Mouse (Mus musculus): Measurements from ENCODE around the gene Olfr131.
"Not testable (repeated sequence)": the region's sequence is repeated elsewhere in the genome, so short reads cannot be mapped to it uniquely, and the experiment has no call there.

The Olfr131 gene

DNA sequence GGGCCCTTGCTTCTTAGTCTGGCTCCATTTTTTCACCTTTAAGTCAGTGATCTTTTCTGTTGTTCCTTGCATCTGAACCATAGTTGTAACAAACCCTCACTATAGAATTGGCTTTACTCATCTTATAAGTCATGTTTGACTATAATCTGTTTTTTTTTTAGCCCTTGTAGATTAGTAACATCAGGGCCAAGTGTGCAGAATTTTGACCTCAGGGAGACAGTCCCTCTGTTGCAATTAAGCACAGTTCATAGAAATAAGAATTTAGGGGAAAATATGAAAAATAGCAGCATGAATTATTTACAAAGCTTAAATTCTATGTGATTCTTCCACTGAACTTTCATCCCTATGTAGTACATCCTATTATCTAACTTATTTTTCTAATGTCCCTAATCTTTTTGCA is at the start of gene Olfr131:
Gene Olfr131, minus strand, starts transcription at position 101 of the 400 bp plus-strand sequence.
- DNase-seq = no peak

DNA sequence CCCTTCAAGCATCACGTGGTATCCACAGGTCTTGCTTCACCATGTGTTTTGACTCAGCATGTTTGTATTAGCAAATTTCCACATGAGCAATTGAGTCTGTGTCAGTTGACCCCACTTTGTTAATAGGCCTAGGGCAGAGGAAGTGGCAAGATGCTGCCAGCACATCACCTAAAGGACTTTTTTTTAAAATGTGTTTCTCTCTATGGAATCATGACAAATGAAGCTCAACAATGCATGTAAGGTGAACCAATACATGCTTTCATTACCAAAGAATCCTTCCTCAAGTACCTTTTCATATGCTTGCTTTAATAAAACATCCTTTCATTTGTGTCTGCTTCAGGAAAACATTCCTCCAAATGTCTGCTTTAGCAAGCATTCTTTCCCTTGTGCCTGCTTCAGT is 45.9 kb upstream of the Olfr131 start, which contains the start of gene Olfr132:
Gene Olfr132, minus strand, starts transcription at position 101 of the 400 bp plus-strand sequence.
- no peak for DNase-seq

DNA sequence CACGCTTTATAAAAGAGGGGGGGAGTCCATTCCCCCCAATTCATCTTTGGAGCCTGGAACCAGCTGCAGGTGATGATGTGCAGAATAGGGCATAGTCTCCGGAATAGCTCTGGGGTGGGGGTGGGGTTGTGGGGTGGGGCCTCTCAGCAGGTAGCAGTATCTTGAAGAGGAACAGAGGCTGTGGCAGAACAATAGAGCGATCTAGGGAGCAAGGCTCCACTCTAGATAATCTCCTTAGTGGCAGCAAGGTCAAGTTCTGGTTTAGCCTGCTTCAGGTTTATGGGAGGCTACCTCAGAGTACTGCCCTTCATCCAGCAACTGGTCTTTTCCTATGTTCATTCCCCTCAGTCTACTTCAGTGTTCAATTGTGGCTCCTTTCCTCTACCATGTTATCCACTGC is 36.9 kb upstream of the Olfr131 start:
- DNase-seq = not testable (repeated sequence)

- DNase-seq = not testable (repeated sequence)
Measured at GRCm38 (mm10) chr17:38124199-38124598, 35.7 kb upstream of the Olfr131 start.

DNA sequence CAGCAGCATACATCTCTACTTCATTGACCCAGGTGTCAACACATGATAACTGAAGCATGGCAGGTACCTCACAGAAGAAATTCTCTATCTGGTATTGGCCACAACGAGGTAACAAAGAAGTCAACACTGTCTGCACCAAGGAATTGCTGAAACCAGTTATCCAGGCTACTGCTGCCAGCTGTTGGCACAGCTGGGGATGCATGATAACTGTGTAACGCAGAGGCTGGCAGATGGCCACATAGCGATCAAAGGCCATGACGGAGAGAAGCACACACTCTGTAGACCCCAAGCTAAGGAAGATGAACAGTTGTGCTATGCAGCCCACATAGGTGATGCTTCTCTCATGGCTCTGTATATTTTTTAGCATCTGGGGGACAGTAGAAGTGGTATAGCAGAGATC is 6.1 kb downstream of the Olfr131 start:
- DNase-seq = no peak

- DNase-seq = no peak
Measured at GRCm38 (mm10) chr17:38063621-38064020, 24.9 kb downstream of the Olfr131 start, which contains the start of gene Olfr130. Olfr130 (plus strand) TSS chr17:38063921.

- no peak for DNase-seq
Measured at GRCm38 (mm10) chr17:38059979-38060378, 28.5 kb downstream of the Olfr131 start, which contains the start of gene Olfr129. Olfr129 (minus strand) TSS chr17:38060079.
